Mouse (Mus musculus): Measurements from ENCODE around the gene Emx1.

The Emx1 gene

GRCm38 (mm10) chr6:85231469-85231868, 44.2 kb downstream of the Emx1 start:
- DNase-seq (ENCODE audit: low spot score), result no peak

DNA sequence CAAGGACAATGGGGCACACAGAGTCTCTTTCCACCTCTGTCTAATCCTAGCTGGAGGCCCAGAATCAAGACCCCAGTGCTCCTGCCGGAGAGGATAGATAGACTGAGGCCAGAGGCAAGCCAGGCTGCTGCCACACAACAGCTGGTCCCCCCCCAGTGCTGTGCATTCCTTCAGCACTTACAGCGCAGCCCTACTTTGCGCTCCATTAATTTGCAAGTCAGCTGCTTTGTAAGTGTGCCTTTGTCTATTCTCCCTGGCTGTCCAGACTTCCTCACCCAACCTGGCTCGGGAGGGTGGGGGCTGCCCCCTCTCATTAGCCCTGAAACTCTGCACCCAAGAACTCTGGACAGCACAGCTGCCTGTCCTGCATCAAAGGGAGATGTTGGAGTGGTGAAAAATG, 44.8 kb downstream of the Emx1 start:
- no peak for DNase-seq (ENCODE audit: low spot score)

GRCm38 (mm10) chr6:85232836-85233623, 45.8 kb downstream of the Emx1 start:
- no peak for DNase-seq (ENCODE audit: low spot score)

DNA sequence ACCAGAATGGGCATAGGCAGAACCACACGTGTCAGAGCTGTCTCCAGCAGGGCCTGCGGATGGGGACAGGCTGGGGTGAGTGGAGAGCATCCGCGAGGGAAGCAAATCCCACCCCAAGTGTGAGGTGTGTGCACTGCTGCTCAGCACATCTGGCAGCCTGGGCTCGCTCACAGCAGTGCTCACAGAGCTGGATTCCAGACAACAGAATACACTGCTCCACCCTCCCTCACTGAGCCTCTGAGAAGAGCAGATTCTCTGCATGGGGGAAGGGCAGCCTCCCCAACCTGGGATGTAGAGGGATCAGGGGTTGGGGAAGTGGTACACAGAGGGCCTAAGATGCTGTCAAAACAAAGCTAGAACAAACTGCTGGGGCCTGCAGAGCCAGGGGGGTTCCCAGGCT, 47.6 kb downstream of the Emx1 start:
- no peak for DNase-seq (ENCODE audit: low spot score)

- peak; percentile 34 for DNase-seq (ENCODE audit: low spot score)
Measured at GRCm38 (mm10) chr6:85237001-85237400, 49.8 kb downstream of the Emx1 start.

- no peak for DNase-seq (ENCODE audit: low spot score)
Measured at GRCm38 (mm10) chr6:85237595-85238337, 50.5 kb downstream of the Emx1 start.

- DNase-seq (ENCODE audit: low spot score), result peak; percentile 42
Measured at GRCm38 (mm10) chr6:85239044-85239489, 51.8 kb downstream of the Emx1 start.

DNA sequence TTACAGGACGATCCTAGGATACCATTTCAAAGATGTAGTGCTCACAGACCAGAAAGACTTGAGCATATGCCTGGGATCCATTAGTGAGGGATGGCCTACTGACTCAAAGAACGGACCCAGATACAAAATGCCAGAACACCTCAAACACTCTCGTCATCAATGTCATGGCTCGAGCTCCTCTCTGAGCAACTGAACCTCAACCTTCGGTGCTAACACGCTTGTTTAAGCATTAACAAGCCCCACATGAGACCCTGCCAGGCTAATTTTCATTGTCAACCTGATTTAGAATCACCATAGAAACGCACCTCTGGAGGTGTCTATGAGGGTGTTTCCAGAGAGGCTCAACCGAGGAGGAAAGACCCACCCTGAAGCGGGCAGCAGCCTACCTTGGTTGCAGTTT, 62.6 kb downstream of the Emx1 start:
- DNase-seq (ENCODE audit: low spot score), result no peak

DNA sequence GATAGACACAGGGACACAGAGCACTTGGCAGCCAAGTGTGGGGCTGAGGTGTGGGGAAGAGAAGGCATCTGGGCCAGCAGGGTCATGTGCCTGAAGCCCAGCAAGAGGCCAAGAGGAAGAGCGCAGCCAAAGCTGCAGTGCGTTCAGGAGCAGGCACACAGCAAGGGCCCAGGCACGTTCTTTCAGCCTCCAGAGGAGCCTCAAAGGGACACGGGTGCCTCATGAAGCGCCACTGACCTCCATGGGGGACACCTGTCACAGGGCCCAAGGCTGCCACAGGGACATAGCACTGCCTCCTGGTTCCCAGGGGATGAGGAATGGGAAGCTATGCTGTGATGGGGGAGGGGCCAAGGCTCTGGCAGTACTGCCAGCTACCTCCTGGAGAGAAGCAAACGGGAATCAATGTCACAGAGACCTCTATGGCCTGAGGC, 63.6 kb downstream of the Emx1 start:
- DNase-seq (ENCODE audit: low spot score), result no peak

DNA sequence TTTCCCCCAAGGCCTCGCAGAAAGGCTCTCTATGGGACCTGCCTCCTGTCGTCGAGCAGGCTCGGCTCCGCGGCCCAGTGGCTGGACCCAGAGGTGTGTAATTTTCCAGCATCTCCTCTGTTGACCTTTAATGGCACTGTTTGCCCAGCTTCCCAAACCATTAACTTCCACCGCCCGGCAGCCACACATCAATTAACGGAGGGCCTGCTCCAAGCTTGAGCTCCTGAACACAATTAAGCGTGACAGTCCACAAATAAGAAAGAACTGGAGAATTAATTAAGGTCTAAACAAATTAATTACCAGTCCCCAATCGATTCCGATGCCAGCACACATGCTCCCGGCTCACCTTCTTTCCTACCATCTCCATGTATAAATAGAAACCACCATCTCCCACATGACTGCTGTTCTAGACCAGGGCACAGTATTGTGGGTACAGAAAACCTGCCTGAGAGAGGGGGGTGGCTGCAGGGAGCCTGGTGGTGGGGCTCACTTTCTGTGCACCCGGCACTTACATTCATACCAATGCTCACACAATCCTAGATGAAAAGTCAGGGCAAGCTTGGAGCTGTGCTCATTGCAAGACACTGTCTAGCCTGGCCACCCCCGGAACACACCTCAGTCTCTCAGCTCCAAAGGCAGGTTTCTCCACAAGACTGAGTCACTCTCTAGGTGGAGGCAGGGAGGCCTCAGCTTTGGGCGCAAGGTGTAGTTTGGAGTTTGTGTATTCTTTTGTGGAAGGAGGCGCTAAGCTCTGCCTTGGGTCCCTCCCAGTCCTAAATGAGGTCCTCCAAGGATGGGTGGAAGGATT, 65.2 kb downstream of the Emx1 start:
- peak; percentile 50 for DNase-seq (ENCODE audit: low spot score)

DNA sequence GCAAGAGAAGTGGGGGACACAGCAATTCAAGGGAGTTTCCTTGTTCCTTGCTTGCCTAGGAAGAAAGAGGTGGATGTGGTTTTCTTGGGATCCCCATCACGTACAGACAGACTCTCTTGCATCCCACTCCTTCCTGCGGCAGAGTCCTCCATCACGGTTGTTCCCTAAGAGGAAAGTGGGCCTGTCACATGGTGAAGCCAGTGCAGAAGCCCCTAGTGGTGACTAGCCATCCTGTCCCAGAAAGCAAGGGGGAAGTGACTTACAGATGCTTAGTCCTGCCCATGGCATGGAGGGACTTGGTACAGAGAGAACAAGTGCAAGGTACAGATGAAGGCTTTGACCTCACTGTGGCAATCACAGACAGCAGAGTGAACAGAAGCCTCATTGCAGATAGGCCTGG, 66.0 kb downstream of the Emx1 start:
- peak; percentile 31 for DNase-seq (ENCODE audit: low spot score)

Data from MN1 (cell line).